Mouse (Mus musculus): ENCODE measurements around the gene Cdk14.

DNA sequence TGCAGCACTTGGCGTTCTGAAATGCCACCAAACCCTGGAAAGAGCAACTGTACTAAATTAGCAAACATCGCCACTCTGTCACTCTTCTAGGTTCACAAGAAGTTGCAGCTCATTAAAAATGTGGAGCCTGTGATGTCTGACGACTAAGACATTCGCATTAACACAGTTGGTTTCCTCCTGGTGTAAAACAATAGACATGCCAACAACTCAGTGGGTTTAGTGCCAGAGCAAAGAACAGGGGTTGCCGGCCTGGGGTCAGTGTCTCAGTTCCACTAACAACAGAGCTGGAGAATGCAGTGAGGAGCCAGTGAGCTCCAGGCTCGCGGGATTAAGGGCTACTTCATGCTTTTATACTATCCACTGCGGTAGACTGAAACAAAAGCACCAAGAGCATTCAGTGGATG lies 598.7 kb downstream of the Cdk14 start:
- no peak for TF ChIP-seq CTCF (conservative IDR thresholded peaks at IDR 0.05; ENCODE audit: low read length)
- no peak for TF ChIP-seq POU5F1 (IDR thresholded peaks at IDR 0.05; ENCODE audit: borderline replicate concordance, low read length)
- TF ChIP-seq NANOG (IDR thresholded peaks at IDR 0.05; ENCODE audit: borderline replicate concordance, low read length) = no peak

Measured in E14TG2a.4 (cell line).